Mouse (Mus musculus) heart, adult 2 months (tissue): ENCODE data around the gene Itga3. TPM values are rescaled to one million over a fixed set of nuclear protein-coding genes. Genes with fewer than 3 reads are reported as not detected.

Experiments used
- DNase-seq, 2 experiments: peaks; one replicate each; pipeline ENCODE4 v3.0.0; 2021
- H3K27ac ChIP-seq: fragments of 200-600 bp; 2 replicates; pipeline ENCODE4 v1.8.1; 2022
- H3K27me3 ChIP-seq: fragments of 200-500 bp; 2 replicates; pipeline ENCODE4 v1.6.1; 2012; ENCODE audit warnings: mild to moderate bottlenecking, low read length, inconsistent platforms, mixed read lengths; ENCODE audit not compliant: control insufficient read depth, insufficient read depth
- H3K36me3 ChIP-seq: fragments of 200-500 bp; 2 replicates; pipeline ENCODE4 v1.6.1; 2012; ENCODE audit warnings: low read length, inconsistent platforms; ENCODE audit not compliant: control insufficient read depth, insufficient read depth
- H3K4me1 ChIP-seq: fragments of 200-500 bp; 2 replicates; pipeline ENCODE4 v1.6.1; 2011; ENCODE audit warnings: low read length; ENCODE audit not compliant: control insufficient read depth, insufficient read depth
- H3K4me3 ChIP-seq: fragments of 200-600 bp; 2 replicates; pipeline ENCODE4 v1.8.1; 2022
- H3K79me2 ChIP-seq: fragments of 200-500 bp; replicated peaks from 2 replicates; pipeline ENCODE4 v1.6.1; 2012; ENCODE audit warnings: mild to moderate bottlenecking, inconsistent platforms, low read length, moderate library complexity, mixed read lengths; ENCODE audit not compliant: control insufficient read depth, insufficient read depth
- H3K9ac ChIP-seq: fragments of 200-500 bp; 2 replicates; pipeline ENCODE4 v1.6.1; 2012; ENCODE audit warnings: low read depth, mild to moderate bottlenecking, control low read depth, inconsistent platforms, low read length, mixed read lengths
- CTCF ChIP-seq: fragments of 200-600 bp; IDR thresholded peaks from 2 replicates; pipeline ENCODE4 v1.8.1; 2022; ENCODE audit warnings: antibody characterized with exemption, mild to moderate bottlenecking, moderate library complexity
- EP300 ChIP-seq: fragments of 200-500 bp; IDR thresholded peaks from 2 replicates; pipeline ENCODE4 v1.6.1; 2011; ENCODE audit warnings: low read depth, low read length, control low read depth; ENCODE audit not compliant: insufficient read depth
- POLR2A ChIP-seq: fragments of 200-500 bp; IDR thresholded peaks from 2 replicates; pipeline ENCODE4 v1.6.1; 2011; ENCODE audit warnings: mild to moderate bottlenecking, low read depth, low read length, control low read depth; ENCODE audit not compliant: insufficient read depth
- WGBS: fragments of 180-500 bp; shearing (Covaris S2); methylation state at CpG from one replicate; pipeline ENCODE4 v1.1.7; 2018; 5-methylcytosine and 5-hydroxymethylcytosine counted together
- intact Hi-C: fragments of 180-260 bp; cut with DNase I; formaldehyde crosslinking; loops from one replicate; pipeline ENCODE4 v1.15.1; 2025
- polyA plus RNA-seq: library from polyadenylated mRNA; depleted of rRNA; stranded (reverse); fragments of >200 nt; gene quantifications from 2 replicates; pipeline ENCODE4 v1.2.3, GENCODE M21; 2012; rRNA removed
- total RNA-seq, 2 experiments: library from RNA; stranded (reverse); gene quantifications; 2 replicates each; pipeline ENCODE4 v1.2.3; 2021

The Itga3 gene
- total and polyA plus RNA-seq, 3 experiments, result 10.4 to 11.4 (median 10.6) TPM

DNA sequence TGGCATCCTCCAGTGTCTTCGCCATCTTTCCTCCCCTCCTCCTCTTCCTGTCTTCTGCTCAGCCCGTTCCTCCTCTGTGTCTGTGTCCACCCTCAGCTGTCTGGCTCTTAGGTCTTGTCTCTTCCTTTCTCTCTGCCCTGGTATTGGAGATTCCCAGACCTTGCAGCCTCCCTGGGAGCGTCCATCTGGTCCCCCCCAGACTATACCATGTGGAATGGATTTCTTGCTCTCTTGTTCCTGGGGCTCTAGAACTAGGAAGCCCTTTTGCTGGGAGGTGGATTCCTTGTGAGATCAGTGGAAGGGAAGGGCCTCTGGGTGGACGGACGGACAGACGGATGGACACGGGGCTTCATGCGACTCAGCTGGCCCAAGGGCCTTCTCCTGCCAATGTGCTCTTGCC, 80.5 kb downstream of the Itga3 start:
- Histone ChIP-seq H3K79me2 (peaks cover 7% of the 10 kb centered on the region), H3K27ac (no peak overlapping the region), H3K36me3 (no peaks in the 10 kb centered on the region), H3K4me1 (peaks cover 27% of the 10 kb centered on the region), H3K27me3 (no peaks in the 10 kb centered on the region), H3K9ac (no peak overlapping the region), H3K4me3 (no peak overlapping the region)
- no peak for DNase-seq
- TF ChIP-seq EP300 (no peak), POLR2A (no peak), CTCF (no peak)
- intact Hi-C loops, result no loop called here
- 75% methylated on average over 8 of the region's 8 CpGs for WGBS

DNA sequence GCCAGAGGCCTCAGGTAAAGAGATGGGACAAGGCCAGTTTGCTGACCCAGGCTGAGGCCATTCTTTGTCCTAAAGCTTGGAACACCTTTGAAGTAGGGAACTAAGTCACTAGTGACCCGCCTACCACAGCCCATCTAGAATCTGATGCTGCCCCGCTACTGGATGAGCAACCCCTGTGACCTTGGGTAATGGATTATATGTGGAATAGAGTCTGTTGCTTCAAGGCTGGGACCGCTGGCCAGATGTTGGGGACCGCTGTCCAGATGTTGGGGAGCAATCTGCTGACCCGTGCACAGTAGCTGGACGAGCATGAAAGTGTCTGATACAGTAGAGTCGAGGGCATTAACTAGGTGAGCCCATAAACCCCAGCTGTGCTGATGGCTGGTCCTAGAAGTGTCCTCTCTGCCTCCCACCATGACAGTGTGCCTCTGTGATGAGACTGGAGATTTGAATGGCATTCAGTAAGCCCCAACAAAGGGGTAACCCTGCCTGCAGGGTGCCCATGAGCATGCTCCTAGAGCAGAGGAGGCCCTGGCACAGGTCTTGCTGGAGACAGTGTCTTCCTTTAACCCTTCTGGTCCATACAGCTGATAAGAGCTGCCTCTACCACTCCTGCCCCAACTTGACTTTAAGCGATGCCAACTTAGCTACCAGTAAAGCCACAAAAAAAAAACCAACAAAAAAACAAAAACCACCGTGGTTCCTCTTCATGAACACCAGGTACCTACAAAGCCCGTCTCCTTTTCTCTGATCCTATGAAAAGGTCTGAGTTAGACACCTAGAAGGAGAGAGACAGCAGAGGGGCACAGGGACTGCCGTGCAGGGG, 81.4 kb downstream of the Itga3 start:
- whole genome bisulfite sequencing, result 70% methylated on average over 11 of the region's 11 CpGs
- peak in 1 of 2 experiments; percentile 30 for DNase-seq
- Histone ChIP-seq H3K27ac (peak overlapping the region; percentile 97), H3K27me3 (no peaks in the 10 kb centered on the region), H3K4me1 (peaks cover 24% of the 10 kb centered on the region), H3K4me3 (no peak overlapping the region), H3K36me3 (no peaks in the 10 kb centered on the region), H3K79me2 (peaks cover 7% of the 10 kb centered on the region), H3K9ac (peak overlapping the region; percentile 1; the same call in 1 of the 2 replicates)
- intact Hi-C loops, result no loop called here
- TF ChIP-seq POLR2A (no peak), CTCF (no peak), EP300 (no peak)

Other genes with a start within 250 kb of the Itga3 start
- 10 to 100 TPM; 51.1 to 82.4 TPM for gene Col1a1, start 140.6 kb downstream of the Itga3 start, total RNA-seq
- 48.7 and 67.7 TPM in 2 replicates for gene Col1a1, start 140.6 kb downstream of the Itga3 start, polyA plus RNA-seq
- not detected for gene Hils1, start 109.2 kb downstream of the Itga3 start, total RNA-seq
- gene Hils1, start 109.2 kb downstream of the Itga3 start, polyA plus RNA-seq, result 0.25 TPM in 1 of 2 replicates, not detected in the other
- gene Sgca, start 100.5 kb downstream of the Itga3 start, total RNA-seq, result 100 to 1,000 TPM; 149 to 200 TPM
- gene Sgca, start 100.5 kb downstream of the Itga3 start, polyA plus RNA-seq, result 1,109 and 1,504 TPM in 2 replicates
- 10 to 100 TPM; 49.3 to 52.0 TPM for gene Ppp1r9b, start 85.8 kb downstream of the Itga3 start, total RNA-seq
- gene Ppp1r9b, start 85.8 kb downstream of the Itga3 start, polyA plus RNA-seq, result 22.3 and 23.8 TPM in 2 replicates
- 1 to 10 TPM; 1.2 to 1.7 TPM for gene Samd14, start 66.9 kb downstream of the Itga3 start, total RNA-seq
- gene Samd14, start 66.9 kb downstream of the Itga3 start, polyA plus RNA-seq, result 0.82 and 1.9 TPM in 2 replicates
- gene Pdk2, start 35.4 kb downstream of the Itga3 start, total RNA-seq, result 100 to 1,000 TPM; 393 to 479 TPM
- 518 and 592 TPM in 2 replicates for gene Pdk2, start 35.4 kb downstream of the Itga3 start, polyA plus RNA-seq
- not detected for gene Dlx3, start 43.3 kb upstream of the Itga3 start, total RNA-seq
- not detected in 2 replicates for gene Dlx3, start 43.3 kb upstream of the Itga3 start, polyA plus RNA-seq
- gene Dlx4, start 69.5 kb upstream of the Itga3 start, total RNA-seq, result not detected
- 0.04 TPM in 1 of 2 replicates, not detected in the other for gene Dlx4, start 69.5 kb upstream of the Itga3 start, polyA plus RNA-seq
- not detected for gene Tac4, start 184.7 kb upstream of the Itga3 start, total RNA-seq
- 0.12 TPM in 1 of 2 replicates, not detected in the other for gene Tac4, start 184.7 kb upstream of the Itga3 start, polyA plus RNA-seq
- 10 to 100 TPM; 25.9 to 28.6 TPM for gene Kat7, start 233.4 kb upstream of the Itga3 start, total RNA-seq
- 19.8 and 31.4 TPM in 2 replicates for gene Kat7, start 233.4 kb upstream of the Itga3 start, polyA plus RNA-seq